Mouse (Mus musculus) liver, adult 2 months (tissue): ENCODE measurements around the gene Slc43a2.

ENCODE experiments used
- CTCF ChIP-seq: fragments of 200-500 bp; IDR thresholded peaks from 2 replicates; pipeline ENCODE4 v1.5.1; 2011; ENCODE audit warnings: low read depth, low read length, control low read depth
- POLR2A ChIP-seq: fragments of 200-500 bp; IDR thresholded peaks from 2 replicates; pipeline ENCODE4 v1.6.1; 2011; ENCODE audit warnings: low read length, control low read depth; ENCODE audit not compliant: insufficient read depth; ENCODE audit errors: extremely low read depth

GRCm38 (mm10) chr11:75604826-75605225 lies 73.3 kb downstream of the Slc43a2 start:
- TF ChIP-seq CTCF: no peak
- TF ChIP-seq POLR2A: no peak
